Mouse (Mus musculus) lung, adult 2 months (tissue): Measurements from ENCODE around the gene Gm5089.

Experiments
- CTCF ChIP-seq: fragments of 200-500 bp; IDR thresholded peaks from 2 replicates; pipeline ENCODE4 v1.5.1; 2011; ENCODE audit warnings: mild to moderate bottlenecking, low read length, control low read depth; ENCODE audit not compliant: insufficient read depth
- POLR2A ChIP-seq: fragments of 200-500 bp; IDR thresholded peaks from 2 replicates; pipeline ENCODE4 v1.6.1; 2011; ENCODE audit warnings: low read depth, mild to moderate bottlenecking, control low read depth, low read length, borderline replicate concordance; ENCODE audit errors: extremely low read depth

- no peak for TF ChIP-seq POLR2A
- TF ChIP-seq CTCF = no peak
These were observed 1.9 kb upstream of the Gm5089 start for GRCm38 (mm10) chr14:122452701-122453387.
